Mouse (Mus musculus): Measurements from ENCODE around the gene Stoml3. TPM values are rescaled to one million over a fixed set of nuclear protein-coding genes. Genes with fewer than 3 reads are reported as not detected.

Stoml3 gene
- 0.04 TPM in 1 of 2 replicates, not detected in the other for polyA plus RNA-seq (2012)

DNA sequence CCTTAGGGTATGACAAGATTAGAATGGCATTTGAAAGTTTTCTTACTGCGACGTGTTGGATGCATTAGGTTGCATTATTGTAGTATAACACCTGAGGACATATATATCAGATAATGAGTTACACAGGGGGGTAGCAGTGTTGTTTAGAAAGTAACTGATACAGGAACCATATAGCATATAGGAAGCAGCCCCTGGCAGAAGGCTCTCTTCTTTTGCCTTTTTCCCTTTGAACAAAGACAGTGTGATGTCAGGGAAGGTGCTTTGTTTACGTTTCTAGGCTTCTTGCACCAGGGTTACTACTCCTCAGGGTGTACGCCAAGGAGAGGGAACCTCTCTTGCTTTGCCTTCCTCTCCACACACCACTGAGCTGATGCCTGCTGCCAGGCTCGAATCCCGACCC is at the start of gene Stoml3:
Gene Stoml3 (plus strand): TSS at position 301 of the 400 bp plus-strand sequence.

DNA sequence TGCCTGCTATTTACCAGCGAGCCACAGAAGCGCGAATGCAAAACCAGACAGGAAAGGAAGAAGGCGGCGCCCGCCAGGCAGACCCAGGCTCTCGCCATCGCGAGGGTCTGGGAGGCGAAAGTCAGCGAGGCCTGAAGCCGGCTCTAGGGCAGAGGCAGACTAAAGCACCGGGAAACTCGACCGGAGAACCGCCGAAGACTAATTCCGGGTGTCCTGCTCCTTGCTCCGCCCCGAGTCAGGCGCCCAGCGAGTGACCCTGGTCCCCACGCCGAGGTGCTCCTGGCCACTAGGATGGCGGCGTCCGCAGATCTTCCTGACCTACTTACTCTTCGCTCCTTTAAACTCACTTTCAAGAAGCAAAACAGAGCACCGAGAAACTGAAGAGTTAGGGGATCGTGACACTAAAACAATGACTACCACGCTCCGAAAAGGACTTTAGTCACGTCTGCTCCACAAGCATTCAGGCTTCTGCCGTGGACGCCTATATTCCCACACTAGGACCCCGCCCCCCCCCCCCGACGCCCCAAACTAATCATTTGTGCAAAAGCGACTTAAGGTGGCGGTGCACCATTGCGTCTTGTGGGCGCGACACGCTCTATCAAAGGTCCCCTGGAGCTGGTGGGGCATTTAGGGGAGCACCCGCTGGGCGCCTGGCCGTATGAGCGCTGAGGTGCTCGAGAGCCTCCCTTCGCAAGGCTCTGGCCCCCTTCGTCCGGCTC is 25.2 kb upstream of the Stoml3 start, which contains the start of the genes Nhlrc3 and Proser1:
Gene Nhlrc3 (minus strand): TSS at position 287 of the 719 bp plus-strand sequence.
Gene Proser1 (plus strand): TSS at position 621 of the 719 bp plus-strand sequence.

Other genes with a start within 250 kb of the Stoml3 start
- gene Nhlrc3, start 25.3 kb upstream of the Stoml3 start, polyA plus RNA-seq (2012): 2.0 and 2.1 TPM in 2 replicates
- 50.9 and 64.3 TPM in 2 replicates for gene Proser1, start 25.0 kb upstream of the Stoml3 start, polyA plus RNA-seq (2012)
- gene Frem2, start 168.7 kb downstream of the Stoml3 start, polyA plus RNA-seq (2012): not detected in 2 replicates